Mouse (Mus musculus): ENCODE measurements around the gene Cfap299. TPM values are rescaled to one million over a fixed set of nuclear protein-coding genes. Genes with fewer than 3 reads are reported as not detected.

Cfap299 gene
- total RNA-seq, 4 experiments from 2014 or later = not detected

GRCm38 (mm10) chr5:98807953-98808352 lies 478.8 kb downstream of the Cfap299 start:
- no peak for DNase-seq (ENCODE audit: low spot score)

- no peak for DNase-seq (ENCODE audit: low spot score)
These were observed 483.3 kb downstream of the Cfap299 start for GRCm38 (mm10) chr5:98812380-98812779.

GRCm38 (mm10) chr5:98815269-98815668 lies 486.2 kb downstream of the Cfap299 start:
- DNase-seq (ENCODE audit: low spot score) = no peak

- no peak for DNase-seq (ENCODE audit: low spot score)
These were observed 504.7 kb downstream of the Cfap299 start for GRCm38 (mm10) chr5:98833760-98834159.

- DNase-seq (ENCODE audit: low spot score) = no peak
These were observed 505.2 kb downstream of the Cfap299 start for GRCm38 (mm10) chr5:98834300-98834699.

- DNase-seq (ENCODE audit: low spot score) = no peak
These were observed 513.7 kb downstream of the Cfap299 start for GRCm38 (mm10) chr5:98842600-98843310.

- DNase-seq (ENCODE audit: low spot score) = no peak
These were observed 515.6 kb downstream of the Cfap299 start for GRCm38 (mm10) chr5:98844664-98845063.

Small RNAs within 50 kb of the gene (microRNA-seq; reads per million reads assigned to microRNA genes)
- not detected for gene Mir703

Other genes with a start within 250 kb of the Cfap299 start
- under 1 TPM; 0.09 to 0.22 (median 0.15) TPM for gene Prdm8, start 162.1 kb upstream of the Cfap299 start, total RNA-seq (2022)
- gene Fgf5, start 75.1 kb upstream of the Cfap299 start, total RNA-seq (2022) = under 1 TPM in 1 of 4 experiments, not detected in 3; 0.11 TPM
- gene Gm11111, start 223.4 kb downstream of the Cfap299 start, total RNA-seq (2022) = not detected

Data from heart, adult 8-10 months (tissue).